Mouse (Mus musculus): ENCODE data around the gene Sfxn2. TPM values are rescaled to one million over a fixed set of nuclear protein-coding genes. Genes with fewer than 3 reads are reported as not detected.
"Not testable (repeated sequence)": the region's sequence is repeated elsewhere in the genome, so short reads cannot be mapped to it uniquely, and the experiment has no call there.

Sfxn2 gene
- total RNA-seq, 2 experiments from 2014 or later = 2.0 to 2.8 TPM

DNA sequence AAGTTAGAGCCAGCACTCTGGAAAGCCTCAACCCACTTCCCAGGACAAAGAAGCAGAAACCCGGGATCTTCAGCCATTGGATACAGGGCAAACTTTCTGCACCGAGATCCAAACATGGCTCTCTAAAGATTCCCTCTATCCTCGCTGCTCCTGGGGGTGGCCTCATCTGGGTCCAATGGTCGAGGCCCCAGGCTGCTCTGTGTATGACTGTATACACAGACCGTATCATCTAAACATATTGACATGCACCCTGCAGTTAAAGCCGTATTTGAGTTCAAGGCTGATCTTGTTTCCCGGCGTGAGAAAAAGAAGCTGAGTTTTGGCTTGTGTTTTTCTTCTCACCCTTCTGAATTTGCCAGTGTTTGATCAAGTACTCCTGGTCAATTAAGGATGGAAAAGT is 30.4 kb upstream of the Sfxn2 start:
- DNase-seq = no peak

DNA sequence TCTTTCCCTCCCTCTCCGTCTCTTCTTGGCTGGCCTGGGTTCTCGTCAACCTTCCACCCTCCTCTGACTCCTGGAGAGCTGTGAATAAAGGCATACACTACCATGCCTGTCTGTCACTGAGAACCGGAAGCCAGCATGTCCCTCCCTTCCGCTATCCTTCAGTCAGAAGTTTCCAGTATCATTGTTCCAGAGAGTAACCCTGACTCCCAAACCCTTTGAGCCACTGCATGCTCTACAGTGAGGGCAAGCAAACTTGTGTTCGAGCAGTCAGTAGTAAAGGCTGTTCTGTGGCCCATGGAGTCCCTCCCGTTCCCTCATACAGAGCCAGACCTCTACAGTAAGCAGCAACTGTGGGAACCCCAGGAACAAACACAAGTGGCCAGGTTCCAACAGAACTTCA is 25.6 kb upstream of the Sfxn2 start:
- no peak for DNase-seq

GRCm38 (mm10) chr19:46548110-46548509 is 25.1 kb upstream of the Sfxn2 start:
- no peak for DNase-seq

DNA sequence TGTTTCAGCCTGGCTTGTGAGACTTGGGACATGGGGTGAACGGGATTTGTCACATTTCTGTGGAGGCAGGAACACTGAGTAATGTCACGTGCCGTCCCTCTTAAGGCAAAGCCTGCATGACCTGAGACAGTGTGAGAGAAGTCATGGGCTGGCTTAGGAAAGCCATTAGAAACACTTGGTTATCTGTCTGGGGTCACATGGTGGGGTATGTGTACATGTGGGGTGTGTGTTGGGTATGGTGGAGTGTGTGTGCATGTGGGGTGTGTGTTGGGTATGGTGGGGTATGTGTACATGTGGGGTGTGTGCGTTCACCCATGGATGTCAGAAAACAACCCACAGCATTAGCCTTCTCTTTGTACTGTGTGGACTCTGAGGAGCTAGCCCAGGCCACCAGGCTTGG is 22.8 kb upstream of the Sfxn2 start:
- no peak for DNase-seq

- DNase-seq = no peak
These were observed 20.7 kb upstream of the Sfxn2 start for GRCm38 (mm10) chr19:46552496-46552895.

DNA sequence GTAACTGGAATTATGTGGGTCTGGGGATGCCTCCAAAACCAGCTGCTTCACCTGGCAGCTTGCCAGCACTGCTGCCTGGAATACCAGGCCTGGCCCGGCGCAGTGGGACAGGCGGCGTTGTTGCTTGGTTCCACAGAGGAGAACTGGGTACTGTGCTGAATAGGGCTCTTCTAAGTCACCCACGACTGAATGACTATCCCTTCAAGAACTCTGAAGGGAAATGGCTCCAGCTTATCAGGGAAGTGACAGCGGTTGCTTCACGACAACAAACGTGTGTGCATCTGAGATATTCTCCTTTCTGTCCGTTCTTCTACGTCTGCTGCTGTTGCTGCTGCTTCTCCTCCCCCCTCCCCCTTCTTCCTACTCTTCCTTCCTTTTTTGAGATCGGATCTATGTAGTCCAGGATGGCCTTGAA is 19.6 kb upstream of the Sfxn2 start:
- peak in 1 of 2 experiments; percentile 38 for DNase-seq

DNA sequence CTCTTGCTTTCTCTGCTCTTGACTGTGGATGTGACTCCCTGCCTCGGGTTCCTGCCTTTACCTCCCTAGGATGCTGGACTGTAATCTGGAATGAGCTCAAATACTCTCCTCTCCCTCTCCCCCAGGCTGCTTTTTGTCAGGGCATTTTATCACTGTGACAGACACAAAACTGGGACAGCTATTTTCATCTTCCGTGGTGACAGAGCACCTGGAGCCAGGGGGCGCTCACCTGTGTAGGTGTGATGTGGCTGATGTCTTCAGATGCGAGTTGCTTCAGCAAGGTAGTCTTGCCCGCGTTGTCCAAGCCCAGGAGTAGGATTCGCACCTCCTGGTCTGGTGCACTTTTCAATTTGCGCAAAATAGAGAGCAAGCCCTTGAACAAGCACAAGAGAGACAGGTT is 15.2 kb upstream of the Sfxn2 start:
- DNase-seq = no peak

DNA sequence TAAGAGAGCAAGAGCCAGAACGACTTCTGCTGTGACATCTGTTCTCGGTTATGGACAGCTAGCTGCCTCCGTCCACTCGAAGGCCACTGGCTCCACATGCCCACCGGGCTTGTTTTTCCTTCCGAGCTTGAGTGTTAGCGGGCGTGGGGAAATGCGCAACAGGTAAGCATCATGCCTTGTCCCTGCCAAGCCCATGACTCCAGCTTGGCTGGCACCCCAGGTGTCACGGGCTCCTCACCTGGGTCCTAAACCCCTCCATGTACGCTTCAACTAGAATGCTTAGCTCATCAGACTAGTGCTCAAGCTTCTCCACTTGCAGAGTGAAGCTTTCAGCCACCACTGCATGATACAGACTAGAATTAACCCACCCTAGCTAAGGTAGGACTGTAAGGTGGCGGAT is 14.5 kb upstream of the Sfxn2 start:
- DNase-seq = no peak

GRCm38 (mm10) chr19:46562132-46562531 is 11.0 kb upstream of the Sfxn2 start:
- DNase-seq = peak; percentile 77

- peak; percentile 51 to 67 for DNase-seq
These were observed 10.3 kb upstream of the Sfxn2 start for GRCm38 (mm10) chr19:46562581-46563515.

GRCm38 (mm10) chr19:46563603-46564002 is 9.6 kb upstream of the Sfxn2 start:
- no peak for DNase-seq

- DNase-seq = no peak
These were observed 9.1 kb upstream of the Sfxn2 start for GRCm38 (mm10) chr19:46564043-46564462.

- DNase-seq = not testable (repeated sequence)
These were observed 1.8 kb upstream of the Sfxn2 start for GRCm38 (mm10) chr19:46571211-46571877.

DNA sequence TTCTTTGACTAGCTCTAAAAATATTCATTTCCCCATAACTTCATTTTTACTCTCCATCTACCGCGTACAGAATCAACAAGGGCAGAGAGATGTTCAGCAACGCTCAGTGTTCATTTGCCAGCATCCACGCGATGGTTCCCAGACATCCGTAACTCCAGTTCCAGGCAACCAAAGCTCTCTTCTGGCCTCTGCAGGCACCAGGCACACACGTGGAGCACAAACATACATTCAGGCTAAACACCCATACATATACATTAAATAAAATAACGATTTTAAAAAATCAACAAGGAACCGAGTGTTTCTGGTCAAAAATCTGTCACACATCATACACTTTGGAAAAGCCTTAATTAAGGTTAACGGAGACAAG is 1.3 kb upstream of the Sfxn2 start:
- DNase-seq = no peak

DNA sequence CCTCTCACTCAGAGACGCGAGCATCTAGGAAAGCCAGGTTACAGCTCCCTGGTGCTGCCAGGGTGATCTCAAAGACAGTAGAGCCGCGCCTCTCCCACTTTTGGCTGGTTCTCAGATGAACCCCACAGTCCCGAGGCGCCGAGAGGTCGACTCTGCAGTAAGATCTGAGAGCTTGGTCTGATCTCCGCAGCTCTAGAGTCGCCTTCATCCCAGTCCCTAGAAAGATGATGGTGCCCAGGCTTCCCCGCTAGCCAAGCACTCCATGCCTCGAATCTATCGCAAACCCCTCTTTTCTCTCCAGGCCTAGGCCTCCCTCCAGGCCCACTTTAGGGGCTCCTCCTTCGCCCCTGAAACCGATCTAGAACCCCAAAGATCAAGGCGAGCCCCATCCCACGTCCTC is 617 bp upstream of the Sfxn2 start:
- DNase-seq = no peak

DNA sequence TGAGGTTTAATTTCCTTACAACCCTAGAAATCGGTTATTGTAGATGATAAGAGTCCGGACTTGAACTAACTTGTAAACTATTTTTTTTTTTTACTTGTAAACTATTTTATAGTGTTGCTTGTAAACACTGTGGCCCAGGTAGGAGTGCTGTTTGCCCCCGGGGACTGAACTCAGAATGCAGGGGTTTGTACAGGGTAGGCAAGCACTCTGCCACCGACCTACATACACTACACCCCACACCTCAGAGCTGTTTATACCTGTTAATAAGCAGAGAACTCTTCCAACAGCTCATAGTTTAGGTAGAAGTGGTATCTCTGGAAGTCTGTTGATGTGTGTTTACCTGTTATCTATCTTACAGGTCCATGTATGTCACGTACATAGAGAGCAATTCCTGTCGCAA is 825 bp downstream of the Sfxn2 start:
- no peak for DNase-seq

- DNase-seq = no peak
These were observed 2.0 kb downstream of the Sfxn2 start for GRCm38 (mm10) chr19:46575196-46575595.

DNA sequence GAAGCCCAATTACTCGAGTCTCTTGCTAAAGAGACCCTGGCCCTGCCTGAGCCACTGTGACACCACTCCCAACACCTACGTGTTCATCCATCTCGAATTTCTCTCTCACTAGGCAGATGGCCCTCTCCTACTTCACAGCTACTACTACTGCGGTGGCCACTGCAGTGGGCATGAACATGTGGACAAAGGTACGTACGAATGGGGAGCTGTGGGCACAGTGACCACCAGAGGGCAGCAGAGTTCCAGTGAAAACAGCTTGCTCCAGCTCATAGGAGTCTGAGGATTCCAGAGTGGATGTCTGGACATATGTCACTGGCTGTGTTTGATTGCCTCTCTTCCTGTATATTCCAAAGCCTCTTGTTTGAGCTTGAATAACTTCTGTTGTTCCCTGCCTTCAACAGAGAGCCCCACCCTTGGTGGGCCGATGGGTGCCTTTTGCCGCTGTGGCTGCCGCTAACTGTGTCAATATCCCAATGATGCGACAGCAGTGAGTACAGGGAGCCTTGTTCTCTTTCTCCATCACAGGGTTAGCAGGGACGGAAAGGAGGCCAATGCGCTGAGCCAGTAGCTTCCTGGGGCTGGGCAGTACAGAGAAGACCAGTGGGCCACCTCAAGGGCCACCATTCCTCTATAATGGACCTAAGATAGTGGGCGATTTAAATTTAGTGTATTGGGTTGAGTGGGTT is 14.8 kb downstream of the Sfxn2 start:
- peak; percentile 82 to 94 for DNase-seq

DNA sequence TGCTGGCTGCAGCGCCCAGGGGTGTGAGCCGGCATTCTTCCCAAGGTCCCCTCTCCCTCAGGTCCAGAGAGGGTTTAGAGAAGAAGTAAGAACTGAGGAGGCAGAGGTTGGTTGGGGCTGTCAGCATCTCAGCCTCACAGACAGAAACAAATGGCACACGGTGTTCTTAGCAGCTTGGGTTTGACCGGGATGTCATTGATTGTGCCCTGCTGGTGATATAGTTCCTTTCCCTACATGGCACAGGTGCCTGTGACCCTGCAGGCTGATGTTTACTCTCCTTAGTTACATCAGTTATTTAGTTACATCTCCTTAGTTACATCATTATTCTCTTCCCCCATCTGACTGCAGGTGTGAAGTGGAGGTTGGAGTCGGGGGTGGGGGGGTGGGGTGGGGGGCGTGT is 18.4 kb downstream of the Sfxn2 start:
- DNase-seq = no peak

- no peak for DNase-seq
These were observed 19.7 kb downstream of the Sfxn2 start for GRCm38 (mm10) chr19:46592751-46593439.

- no peak for DNase-seq
These were observed 25.0 kb downstream of the Sfxn2 start for GRCm38 (mm10) chr19:46598187-46598586.

DNA sequence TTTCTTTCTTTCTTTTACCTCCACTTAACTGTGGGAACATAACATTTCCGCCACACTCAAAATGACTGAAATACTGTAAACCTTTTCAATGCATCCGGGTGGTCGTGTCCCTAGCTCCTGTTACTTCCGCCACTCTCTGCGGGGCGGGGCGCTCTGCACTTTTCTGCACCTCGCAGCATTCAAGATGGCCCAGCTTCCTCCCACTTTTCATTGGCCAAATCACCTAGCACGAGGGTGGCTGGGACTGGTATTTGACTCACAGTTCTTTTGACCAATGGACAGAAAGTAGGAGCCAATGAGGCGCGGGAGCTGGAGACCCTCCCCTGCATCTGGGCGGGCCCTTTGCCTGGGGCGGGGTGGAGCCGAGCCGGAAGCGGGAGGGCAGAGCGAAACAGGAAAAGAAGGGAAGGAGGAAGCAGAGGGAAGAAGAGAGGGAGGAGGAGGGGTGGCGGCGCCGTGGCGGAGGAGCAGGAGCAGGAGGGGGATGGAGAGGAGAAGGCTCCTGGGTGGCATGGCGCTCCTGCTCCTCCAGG is 25.6 kb downstream of the Sfxn2 start, which contains the start of gene Wbp1l:
Wbp1l (plus strand) TSS at position 365 of the 533 bp plus-strand sequence.
- DNase-seq = peak; percentile 97 to 99
